Comparison of ENCODE assay signal across 22 mouse cellular contexts in the genomic region with DNA sequence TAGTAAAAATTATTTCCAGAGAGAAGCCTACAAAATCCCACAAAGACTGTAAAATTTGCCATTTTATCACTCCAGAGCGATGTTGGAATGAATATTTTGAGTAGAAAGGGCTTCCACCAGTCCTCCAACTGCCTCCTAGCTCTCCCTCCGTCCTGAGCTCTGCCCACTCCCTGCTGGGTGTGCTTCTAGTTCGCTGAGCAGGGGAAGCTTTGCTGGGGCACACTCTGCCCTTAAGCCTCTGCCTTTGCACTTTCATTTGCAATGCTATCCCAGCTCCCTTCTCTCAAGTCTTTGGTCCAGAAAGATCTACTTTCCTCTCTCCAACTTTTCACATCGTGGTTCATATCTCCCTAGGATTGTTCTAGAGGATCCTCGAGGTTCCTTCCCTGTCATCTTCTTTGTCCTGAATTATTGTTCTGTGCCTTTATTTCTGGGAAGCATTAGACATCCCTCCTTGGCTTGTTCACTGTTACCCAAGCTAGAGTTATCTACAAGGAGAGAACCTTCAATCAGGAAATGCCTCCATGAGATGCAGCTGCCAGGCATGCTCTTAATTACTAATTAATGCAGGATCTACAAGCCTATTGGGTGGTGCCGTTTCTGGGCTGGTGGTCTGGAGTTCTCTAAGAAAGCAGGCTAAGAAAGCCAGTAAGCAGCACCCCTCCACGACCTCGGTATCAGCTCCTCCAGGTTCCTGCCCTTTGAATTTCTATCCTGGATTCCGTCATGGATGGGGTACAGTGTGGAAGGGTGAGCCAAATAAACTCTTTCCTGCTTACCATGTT.
DNase-seq lines count a peak whose midpoint lies in the region; ATAC-seq and TF ChIP-seq lines count a peak whose summit lies in the region.
"Had no signal": no experiment of that assay in that cellular context is flagged by ENCODE, and none has a peak within 500 bp of the region (broad histone marks: within the 10 kb centered on the region; RNA-seq: fewer than 3 reads in every experiment).

No protein-coding gene starts in this region.

- H3K4me2 ChIP-seq in forebrain, embryonic 13.5 days: peak overlapping the region; percentile 42
- peak overlapping the region; percentile 46 for H3K4me2 ChIP-seq in hindbrain, postnatal 0 days (ENCODE audit: low read depth, low read length)
- H3K4me2 ChIP-seq in kidney, embryonic 16.5 days (replicated peaks; ENCODE audit: low read depth, low read length): no peak overlapping the region
- H3K4me2 ChIP-seq: embryonic facial prominence, embryonic 15.5 days; limb, embryonic 12.5 days; liver, embryonic 13.5 days; lung, embryonic 15.5 days had no signal

- ATAC-seq in forebrain, embryonic 13.5 days: no peak
- ATAC-seq in hindbrain, postnatal 0 days: no peak
- no peak for ATAC-seq in kidney, embryonic 16.5 days (ENCODE audit: low FRiP score, low TSS enrichment)
- ATAC-seq: intestine, postnatal 0 days had no signal

- no peaks in the 10 kb centered on the region for H3K36me3 ChIP-seq in forebrain, embryonic 13.5 days (ENCODE audit: poor library complexity, severe bottlenecking)
- H3K36me3 ChIP-seq in hindbrain, postnatal 0 days (ENCODE audit: insufficient read depth, low read length): no peaks in the 10 kb centered on the region
- H3K36me3 ChIP-seq in kidney, embryonic 16.5 days (ENCODE audit: insufficient read depth, low read length): no peaks in the 10 kb centered on the region
- H3K36me3 ChIP-seq: embryonic facial prominence, embryonic 15.5 days; limb, embryonic 12.5 days; liver, embryonic 13.5 days; lung, embryonic 15.5 days had no signal

- H3K4me3 ChIP-seq in layer of hippocampus, adult 2 months: peak overlapping the region; percentile 48
- no peak overlapping the region; the same call in 1 of the 2 replicates for H3K4me3 ChIP-seq in forebrain, embryonic 13.5 days
- H3K4me3 ChIP-seq in hindbrain, postnatal 0 days (ENCODE audit: low read length): peak overlapping the region; percentile 11; the same call in 1 of the 2 replicates
- H3K4me3 ChIP-seq in kidney, embryonic 16.5 days (ENCODE audit: low read length): no peak overlapping the region
- H3K4me3 ChIP-seq: embryonic facial prominence, embryonic 15.5 days; gastrocnemius, adult 2 months; left cerebral cortex, adult 2 months; limb, embryonic 12.5 days; liver, embryonic 13.5 days; lung, embryonic 15.5 days had no signal

- peak overlapping the region; percentile 27; the same call in 1 of the 2 replicates for H3K9ac ChIP-seq in forebrain, embryonic 13.5 days
- no peak overlapping the region for H3K9ac ChIP-seq in hindbrain, postnatal 0 days (replicated peaks; ENCODE audit: low read length)
- no peak overlapping the region for H3K9ac ChIP-seq in kidney, embryonic 16.5 days (replicated peaks; ENCODE audit: low read length)
- H3K9ac ChIP-seq: embryonic facial prominence, embryonic 15.5 days; limb, embryonic 12.5 days; liver, embryonic 13.5 days; lung, embryonic 15.5 days had no signal

- H3K27ac ChIP-seq in layer of hippocampus, adult 2 months: peak overlapping the region; percentile 44; the same call in 1 of the 2 replicates
- H3K27ac ChIP-seq in forebrain, embryonic 13.5 days: no peak overlapping the region
- no peak overlapping the region; the same call in 1 of the 2 replicates for H3K27ac ChIP-seq in hindbrain, postnatal 0 days
- H3K27ac ChIP-seq in kidney, embryonic 16.5 days (ENCODE audit: low read length): no peak overlapping the region
- H3K27ac ChIP-seq: embryonic facial prominence, embryonic 15.5 days; gastrocnemius, adult 2 months; left cerebral cortex, adult 2 months; limb, embryonic 12.5 days; liver, embryonic 13.5 days; lung, embryonic 15.5 days; macrophage; stomach, postnatal 0 days had no signal

- H3K9me3 ChIP-seq in forebrain, embryonic 13.5 days (replicated peaks): no peaks in the 10 kb centered on the region
- no peaks in the 10 kb centered on the region for H3K9me3 ChIP-seq in hindbrain, postnatal 0 days (ENCODE audit: low read length)
- no peaks in the 10 kb centered on the region for H3K9me3 ChIP-seq in kidney, embryonic 16.5 days (ENCODE audit: low read length)
- H3K9me3 ChIP-seq: embryonic facial prominence, embryonic 15.5 days; limb, embryonic 12.5 days; liver, embryonic 13.5 days; lung, embryonic 15.5 days had no signal

- no peaks in the 10 kb centered on the region for H3K27me3 ChIP-seq in forebrain, embryonic 13.5 days
- H3K27me3 ChIP-seq in hindbrain, postnatal 0 days (ENCODE audit: insufficient read depth, low read length): no peaks in the 10 kb centered on the region
- H3K27me3 ChIP-seq in kidney, embryonic 16.5 days (ENCODE audit: insufficient read depth, low read length): no peaks in the 10 kb centered on the region
- H3K27me3 ChIP-seq: embryonic facial prominence, embryonic 15.5 days; limb, embryonic 12.5 days; liver, embryonic 13.5 days; lung, embryonic 15.5 days had no signal

- H3K4me1 ChIP-seq in forebrain, embryonic 13.5 days: peaks cover 38% of the 10 kb centered on the region
- H3K4me1 ChIP-seq in hindbrain, postnatal 0 days (ENCODE audit: insufficient read depth, low read length): no peaks in the 10 kb centered on the region
- H3K4me1 ChIP-seq in kidney, embryonic 16.5 days (ENCODE audit: insufficient read depth, low read length): no peaks in the 10 kb centered on the region
- H3K4me1 ChIP-seq: embryonic facial prominence, embryonic 15.5 days; limb, embryonic 12.5 days; liver, embryonic 13.5 days; lung, embryonic 15.5 days had no signal

- peak; percentile 31 to 54 for DNase-seq in cerebellum, adult 18-20 months
- no peak for DNase-seq in cerebellum, adult 9-11 months
- no peak for DNase-seq in layer of hippocampus, adult 2 months (ENCODE audit: low spot score in 2 of 2)
- no peak for DNase-seq in layer of hippocampus, postnatal 10 days (ENCODE audit: low spot score in 2 of 2)
- no peak for DNase-seq in hindbrain, postnatal 0 days (ENCODE audit: low spot score)
- DNase-seq in adrenal gland, postnatal 25 days: no peak
- DNase-seq: adrenal gland, postnatal 36 days; gastrocnemius, adult 2 months; heart, postnatal 4 days; kidney, postnatal 10 days; liver, embryonic 13.5 days; right cerebral cortex, postnatal 14 days; thymus, postnatal 14 days had no signal

- WGBS in forebrain, embryonic 13.5 days: 33% methylated on average over 9 of the region's 9 CpGs
- WGBS in hindbrain, postnatal 0 days: 39% methylated on average over 9 of the region's 9 CpGs
- 49% methylated on average over 9 of the region's 9 CpGs for WGBS in kidney, embryonic 16.5 days

- TF ChIP-seq CTCF in layer of hippocampus, adult 2 months (conservative IDR thresholded peaks at IDR 0.05): no peak
- TF ChIP-seq CTCF in hindbrain, postnatal 0 days (IDR thresholded peaks at IDR 0.05; ENCODE audit: low read depth): no peak

Comparison
In these comparisons a context has a peak if more than half of its experiments do, and no peak if none do; other contexts are left out.
1. DNase-seq: peak in cerebellum, adult 18-20 months (2 of 2); none in cerebellum, adult 9-11 months (single experiment), layer of hippocampus, adult 2 months (0 of 2), layer of hippocampus, postnatal 10 days (0 of 2), hindbrain, postnatal 0 days (single experiment) and adrenal gland, postnatal 25 days (single experiment).
2. H3K4me3 ChIP-seq: peak in layer of hippocampus, adult 2 months (single experiment) and hindbrain, postnatal 0 days (single experiment); none in forebrain, embryonic 13.5 days (single experiment) and kidney, embryonic 16.5 days (single experiment).